Mouse (Mus musculus): Measurements from ENCODE around the gene Aanat. TPM values are rescaled to one million over a fixed set of nuclear protein-coding genes. Genes with fewer than 3 reads are reported as not detected.
"Not testable (repeated sequence)": the region's sequence is repeated elsewhere in the genome, so short reads cannot be mapped to it uniquely, and the experiment has no call there.

Gene Aanat
- polyA plus RNA-seq, 1 experiment from 2014 or later = not detected

- Histone ChIP-seq H3K27me3 (ENCODE audit: insufficient read depth, low read length) (no peaks in the 10 kb centered on the region), H3K4me1 (ENCODE audit: insufficient read depth) (peaks cover 16% of the 10 kb centered on the region), H3K36me3 (replicated peaks; ENCODE audit: insufficient read depth, low read length) (peaks cover 62% of the 10 kb centered on the region), H3K9me3 (ENCODE audit: low read length) (no peaks in the 10 kb centered on the region), H3K4me3 (ENCODE audit: low read depth, low read length) (no peak overlapping the region), H3K9ac (replicated peaks) (no peak overlapping the region), H3K4me2 (ENCODE audit: low read depth, low read length) (no peak overlapping the region), H3K27ac (ENCODE audit: low read depth) (no peak overlapping the region)
- no peak for DNase-seq
- peak; percentile 29; the same call in 1 of the 2 replicates for ATAC-seq
- WGBS (ENCODE audit: insufficient replicate concordance) = 88% methylated on average over 3 of the region's 3 CpGs
- TF ChIP-seq CTCF (IDR thresholded peaks at IDR 0.05; ENCODE audit: low read depth) (no peak), EP300 (IDR thresholded peaks at IDR 0.05; ENCODE audit: low read depth) (no peak)
Measured at GRCm38 (mm10) chr11:116607717-116608116, 21.5 kb downstream of the Aanat start.

GRCm38 (mm10) chr11:116609965-116610630 lies 23.9 kb downstream of the Aanat start:
- TF ChIP-seq EP300 (IDR thresholded peaks at IDR 0.05; ENCODE audit: low read depth) (no peak), CTCF (IDR thresholded peaks at IDR 0.05; ENCODE audit: low read depth) (no peak)
- no peak overlapping the region for H3K27ac ChIP-seq (ENCODE audit: low read depth)
- DNase-seq = no peak
- H3K9me3 ChIP-seq (ENCODE audit: low read length) = no peaks in the 10 kb centered on the region
- no peak overlapping the region for H3K4me3 ChIP-seq (ENCODE audit: low read depth, low read length)
- H3K27me3 ChIP-seq (ENCODE audit: insufficient read depth, low read length) = no peaks in the 10 kb centered on the region
- H3K36me3 ChIP-seq (replicated peaks; ENCODE audit: insufficient read depth, low read length) = peaks cover 41% of the 10 kb centered on the region
- H3K4me2 ChIP-seq (ENCODE audit: low read depth, low read length) = no peak overlapping the region
- no peak for ATAC-seq
- H3K4me1 ChIP-seq (ENCODE audit: insufficient read depth) = peaks cover 36% of the 10 kb centered on the region
- WGBS (ENCODE audit: insufficient replicate concordance) = 77% methylated on average over 15 of the region's 15 CpGs
- no peak overlapping the region for H3K9ac ChIP-seq (replicated peaks)

- H3K27me3 ChIP-seq (ENCODE audit: insufficient read depth, low read length); ATAC-seq; H3K4me2 ChIP-seq (ENCODE audit: low read depth, low read length); H3K9me3 ChIP-seq (ENCODE audit: low read length); H3K9ac ChIP-seq (replicated peaks); H3K4me3 ChIP-seq (ENCODE audit: low read depth, low read length); DNase-seq: not testable (repeated sequence)
- peaks cover 31% of the 10 kb centered on the region for H3K36me3 ChIP-seq (replicated peaks; ENCODE audit: insufficient read depth, low read length)
- H3K27ac ChIP-seq (ENCODE audit: low read depth) = peak overlapping the region; percentile 34; the same call in 1 of the 2 replicates
- 58% methylated on average over 9 of the region's 9 CpGs for WGBS (ENCODE audit: insufficient replicate concordance)
- H3K4me1 ChIP-seq (ENCODE audit: insufficient read depth) = peaks cover 46% of the 10 kb centered on the region
Measured at GRCm38 (mm10) chr11:116611168-116611567, 24.9 kb downstream of the Aanat start.

DNA sequence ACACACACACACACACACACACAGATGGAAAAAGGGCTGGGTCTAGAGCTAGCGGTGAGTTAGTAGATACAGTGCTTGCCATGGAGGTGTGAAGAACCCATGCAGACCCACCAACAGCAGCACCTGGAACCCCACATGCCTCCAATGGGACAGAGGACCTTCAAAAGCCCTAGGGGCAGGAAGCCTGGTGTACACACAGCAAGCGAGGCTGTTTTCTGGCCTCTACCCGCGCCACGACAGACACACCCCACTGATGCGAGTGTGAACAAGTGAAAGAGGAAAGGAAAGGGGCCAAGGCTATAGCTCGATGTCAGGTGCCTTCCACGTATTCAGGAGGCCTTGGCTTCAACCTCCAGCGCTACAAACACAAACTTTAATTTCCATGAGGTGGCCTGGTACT lies 25.7 kb downstream of the Aanat start:
- no peak overlapping the region for H3K4me2 ChIP-seq (ENCODE audit: low read depth, low read length)
- no peaks in the 10 kb centered on the region for H3K9me3 ChIP-seq (ENCODE audit: low read length)
- no peak for TF ChIP-seq CTCF (IDR thresholded peaks at IDR 0.05; ENCODE audit: low read depth)
- no peak for TF ChIP-seq EP300 (IDR thresholded peaks at IDR 0.05; ENCODE audit: low read depth)
- DNase-seq = no peak
- peaks cover 53% of the 10 kb centered on the region for H3K4me1 ChIP-seq (ENCODE audit: insufficient read depth)
- 63% methylated on average over 9 of the region's 9 CpGs for WGBS (ENCODE audit: insufficient replicate concordance)
- H3K9ac ChIP-seq (replicated peaks) = no peak overlapping the region
- no peak for ATAC-seq
- H3K27ac ChIP-seq (ENCODE audit: low read depth) = peak overlapping the region; percentile 7; the same call in 1 of the 2 replicates
- no peak overlapping the region for H3K4me3 ChIP-seq (ENCODE audit: low read depth, low read length)
- H3K27me3 ChIP-seq (ENCODE audit: insufficient read depth, low read length) = no peaks in the 10 kb centered on the region
- peaks cover 24% of the 10 kb centered on the region for H3K36me3 ChIP-seq (replicated peaks; ENCODE audit: insufficient read depth, low read length)

DNA sequence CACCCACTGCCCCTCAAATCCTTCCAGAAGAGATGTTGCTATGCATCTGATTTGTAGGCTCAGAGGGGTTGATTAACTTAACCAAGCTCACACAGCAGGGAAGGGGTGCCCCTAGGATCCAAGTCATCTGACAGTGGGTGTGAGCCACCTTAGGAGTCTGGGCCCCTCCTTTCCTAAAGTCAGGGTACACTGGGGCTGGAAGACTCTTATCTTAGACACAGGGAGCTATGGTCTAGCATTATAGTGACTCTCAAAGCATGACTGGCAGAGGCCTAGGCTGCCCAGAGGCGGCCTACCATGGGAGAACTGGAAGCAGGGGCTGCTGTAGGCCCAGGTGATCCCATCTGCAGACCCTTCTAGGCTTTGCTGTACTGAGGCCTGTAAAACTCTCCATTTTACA lies 26.3 kb downstream of the Aanat start:
- ATAC-seq (no peak), DNase-seq (no peak)
- Histone ChIP-seq H3K27me3 (ENCODE audit: insufficient read depth, low read length) (no peaks in the 10 kb centered on the region), H3K9ac (replicated peaks) (no peak overlapping the region), H3K4me1 (ENCODE audit: insufficient read depth) (peaks cover 59% of the 10 kb centered on the region), H3K9me3 (ENCODE audit: low read length) (no peaks in the 10 kb centered on the region), H3K4me3 (ENCODE audit: low read depth, low read length) (no peak overlapping the region), H3K27ac (ENCODE audit: low read depth) (no peak overlapping the region), H3K4me2 (ENCODE audit: low read depth, low read length) (no peak overlapping the region), H3K36me3 (replicated peaks; ENCODE audit: insufficient read depth, low read length) (peaks cover 19% of the 10 kb centered on the region)
- WGBS (ENCODE audit: insufficient replicate concordance) = 59% methylated on average over 1 of the region's 1 CpGs
- TF ChIP-seq EP300 (IDR thresholded peaks at IDR 0.05; ENCODE audit: low read depth) = no peak
- TF ChIP-seq CTCF (IDR thresholded peaks at IDR 0.05; ENCODE audit: low read depth) = no peak

DNA sequence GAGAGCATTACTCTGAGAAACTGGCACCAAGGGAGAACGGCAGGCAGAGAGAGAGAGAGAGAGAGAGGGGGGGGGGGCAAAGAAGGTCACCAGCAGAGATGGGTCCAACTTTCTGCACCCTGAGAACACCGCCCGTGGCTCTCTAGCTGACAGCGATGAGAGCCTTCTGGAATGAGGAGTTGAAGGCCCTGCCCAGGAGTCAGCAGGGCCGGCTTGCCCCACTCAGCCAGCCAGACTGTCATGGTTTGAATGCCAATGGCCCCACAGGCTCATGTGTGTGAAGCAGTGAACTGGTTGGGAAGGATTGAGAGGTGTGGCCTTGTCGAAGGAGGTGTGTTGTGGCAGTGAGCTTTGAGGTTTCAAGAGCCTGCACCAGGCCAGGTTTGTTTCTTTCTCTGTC lies 27.0 kb downstream of the Aanat start:
- Histone ChIP-seq H3K4me1 (ENCODE audit: insufficient read depth) (peaks cover 66% of the 10 kb centered on the region), H3K9ac (replicated peaks) (no peak overlapping the region), H3K9me3 (ENCODE audit: low read length) (no peaks in the 10 kb centered on the region), H3K4me3 (ENCODE audit: low read depth, low read length) (no peak overlapping the region), H3K27me3 (ENCODE audit: insufficient read depth, low read length) (no peaks in the 10 kb centered on the region), H3K27ac (ENCODE audit: low read depth) (no peak overlapping the region), H3K4me2 (ENCODE audit: low read depth, low read length) (no peak overlapping the region), H3K36me3 (replicated peaks; ENCODE audit: insufficient read depth, low read length) (peaks cover 12% of the 10 kb centered on the region)
- no peak for DNase-seq
- no peak for ATAC-seq
- 93% methylated on average over 6 of the region's 6 CpGs for WGBS (ENCODE audit: insufficient replicate concordance)
- TF ChIP-seq EP300 (IDR thresholded peaks at IDR 0.05; ENCODE audit: low read depth) (no peak), CTCF (IDR thresholded peaks at IDR 0.05; ENCODE audit: low read depth) (no peak)

Data from liver, postnatal 0 days (tissue).